Mouse (Mus musculus) frontal cortex, postnatal 36 days (tissue): ENCODE measurements around the gene Fam129b.

Source experiments
- DNase-seq, 2 experiments: peaks; one replicate each; pipeline ENCODE4 v3.0.0; 2022; ENCODE audit warnings: low spot score in 2 of 2

The Fam129b gene

DNA sequence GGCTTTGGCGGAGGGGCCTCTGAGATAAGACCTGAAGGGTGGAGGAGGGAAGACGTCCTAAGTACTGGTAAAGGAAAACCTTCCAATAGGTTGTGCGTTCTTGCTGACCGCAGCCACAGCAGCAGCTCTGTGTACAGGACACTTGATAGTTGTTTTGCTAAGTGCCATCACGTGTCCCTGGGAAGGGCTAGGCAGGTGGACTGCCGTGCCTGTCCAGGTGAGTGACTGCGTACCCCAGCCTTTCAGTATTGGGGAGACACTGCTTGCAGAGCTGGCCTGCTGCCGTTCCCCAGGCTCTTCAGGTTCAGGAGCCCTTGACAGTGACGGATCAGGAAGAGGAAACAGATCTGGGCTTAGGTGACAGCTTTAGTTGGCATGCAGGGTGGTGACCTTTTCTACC, 15.4 kb downstream of the Fam129b start:
- no peak for DNase-seq

DNA sequence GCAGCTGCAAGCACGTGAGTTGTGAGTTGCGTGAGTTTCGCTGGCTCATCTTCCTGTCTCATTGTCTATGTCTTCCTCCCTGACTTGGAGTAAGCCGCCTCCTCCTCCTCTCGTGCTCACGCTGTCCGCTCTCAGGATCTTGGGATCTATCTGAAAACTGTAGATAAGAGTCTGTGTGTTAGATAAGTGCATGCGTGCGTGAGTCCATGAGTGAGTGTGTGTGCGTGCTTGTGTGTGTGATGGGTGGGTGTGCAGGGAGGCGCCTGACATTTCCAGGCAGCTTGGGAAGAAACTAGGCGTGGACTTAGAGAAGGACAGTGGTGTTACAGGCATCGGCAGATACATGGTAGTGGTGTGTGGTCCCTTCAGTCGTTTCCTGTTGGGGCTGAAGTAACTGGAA, 16.6 kb downstream of the Fam129b start:
- DNase-seq = no peak

DNA sequence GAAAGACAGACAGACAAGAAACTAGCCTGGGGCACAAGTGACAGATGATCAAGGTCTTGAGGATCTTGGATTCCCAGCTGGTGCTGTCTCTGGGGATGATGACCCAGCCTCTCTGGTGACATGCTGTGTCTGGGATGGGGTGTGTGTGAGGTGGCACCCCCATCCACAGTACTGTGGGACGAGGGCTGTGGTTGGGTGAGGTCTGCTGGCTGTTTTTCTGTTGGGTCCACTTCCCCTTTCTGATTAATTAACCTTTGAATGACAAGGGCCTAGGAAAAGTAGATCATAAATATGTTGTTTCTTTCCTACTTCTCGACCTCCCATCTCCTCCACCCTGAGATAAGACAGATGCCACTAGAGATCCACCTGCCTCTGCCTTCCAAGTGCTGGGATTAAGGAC, 18.2 kb downstream of the Fam129b start:
- DNase-seq = no peak

DNA sequence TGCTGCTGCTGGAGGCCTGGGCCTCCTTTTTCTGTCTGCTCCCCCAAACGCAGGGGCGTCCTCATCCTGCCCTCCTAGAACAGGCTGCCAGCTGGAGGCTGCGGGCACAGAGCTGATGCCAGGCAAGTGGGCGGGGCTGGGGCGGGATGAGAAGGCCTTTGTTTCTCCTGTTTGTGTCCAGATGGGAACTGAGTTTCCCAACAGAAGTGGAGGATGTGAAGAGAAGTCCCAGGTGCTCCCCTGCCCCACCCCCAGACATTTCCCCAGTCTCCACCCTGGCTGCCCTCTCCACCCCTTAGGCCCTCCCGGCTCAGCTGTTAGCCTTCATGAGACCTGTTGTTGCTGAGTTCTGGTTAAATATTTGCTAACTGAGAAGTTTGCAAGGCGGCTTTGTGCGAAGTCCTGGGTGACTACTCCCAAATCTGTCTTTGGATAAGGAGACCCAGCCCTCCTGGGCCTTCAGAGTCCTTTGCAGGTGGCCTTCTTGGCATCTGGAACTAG, 19.7 kb downstream of the Fam129b start:
- no peak for DNase-seq

DNA sequence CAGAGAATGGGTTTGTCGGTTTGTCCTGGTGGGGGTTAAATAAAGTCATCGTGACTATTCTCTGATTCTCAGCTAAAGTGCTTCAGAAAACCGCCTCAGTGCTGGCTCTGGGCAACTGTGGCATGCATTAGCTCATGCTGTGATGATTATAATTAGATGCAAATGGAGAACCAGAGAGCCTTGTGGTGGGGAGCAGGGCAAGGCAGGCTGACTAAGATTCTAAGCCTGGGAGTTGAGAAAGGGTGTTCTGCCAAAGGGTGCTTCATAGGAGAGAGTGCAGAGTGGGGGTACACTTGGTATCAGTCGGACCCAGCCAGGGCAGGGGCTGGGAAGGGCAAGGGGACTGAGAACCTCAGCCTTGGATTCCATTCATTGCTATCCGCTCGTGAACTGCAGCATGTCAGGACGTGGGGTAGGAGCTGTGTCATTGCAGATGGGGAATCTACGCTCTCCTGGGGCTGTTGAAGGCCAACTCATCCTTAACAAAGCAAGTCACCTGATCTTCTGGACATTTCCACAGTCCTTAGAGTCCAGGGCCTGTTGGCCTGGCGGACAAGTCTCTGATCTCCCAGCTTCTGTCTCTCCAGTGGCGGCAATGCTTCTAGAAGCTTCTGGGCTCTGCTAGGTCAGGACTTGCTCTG, 20.7 kb downstream of the Fam129b start:
- peak in 1 of 2 experiments; percentile 51 for DNase-seq

DNA sequence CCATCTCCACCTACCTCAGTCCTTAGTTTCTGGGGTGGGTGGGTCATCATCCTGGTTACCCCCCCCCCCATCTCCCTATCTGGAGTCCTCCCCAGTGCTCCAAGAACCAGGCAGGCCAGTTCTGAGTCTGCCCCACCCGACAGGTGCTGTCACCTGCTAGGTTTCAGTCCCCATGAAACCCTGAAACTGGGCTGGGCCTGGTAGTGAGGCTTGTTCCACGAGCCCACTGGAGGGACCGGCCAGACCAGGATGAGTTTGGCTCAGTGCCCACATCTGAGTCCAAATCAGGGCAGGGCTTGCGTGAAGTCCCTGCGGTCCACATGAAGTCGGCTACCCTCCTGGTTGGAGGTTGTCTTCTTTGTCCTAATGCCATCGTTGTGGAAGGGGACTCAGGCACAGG, 23.1 kb downstream of the Fam129b start:
- DNase-seq = no peak

DNA sequence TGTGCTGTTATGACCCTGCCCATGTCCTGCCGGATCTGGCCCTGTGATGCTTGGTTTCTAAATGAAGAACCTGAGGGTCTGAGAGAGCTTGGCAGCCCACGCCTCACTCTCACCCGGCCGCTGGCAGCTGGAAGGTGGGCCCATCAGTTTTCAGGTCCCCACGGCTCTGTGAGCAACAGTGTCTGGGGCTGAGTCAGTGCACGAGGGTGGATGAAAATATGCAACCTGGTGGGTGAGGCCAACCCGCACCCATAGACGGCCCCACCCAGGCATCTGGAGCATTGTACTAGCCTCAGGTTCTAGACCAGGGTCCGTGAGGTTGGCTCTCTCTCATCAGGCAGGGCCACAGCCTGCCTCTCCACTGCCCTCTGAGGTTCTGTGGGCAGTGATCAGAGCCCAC, 26.2 kb downstream of the Fam129b start:
- DNase-seq = no peak

DNA sequence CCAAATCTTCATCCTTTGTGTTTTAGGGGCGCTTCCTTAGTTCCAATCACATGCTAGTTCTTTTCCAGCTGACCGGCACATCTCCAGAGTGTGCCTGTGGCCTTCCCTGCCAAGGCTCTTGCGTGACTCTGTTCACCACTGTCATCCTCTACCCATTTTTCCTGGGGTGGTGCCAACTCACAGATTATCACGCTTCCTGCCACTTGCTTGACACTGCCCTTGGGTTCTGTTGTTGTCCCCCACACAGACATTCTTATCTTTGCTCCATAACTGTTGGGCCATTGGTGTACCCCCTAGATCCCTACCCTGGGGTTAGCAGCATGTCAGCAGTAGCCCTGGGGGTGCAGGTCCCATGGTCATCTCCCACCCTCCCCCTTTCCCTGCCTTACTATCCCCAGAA, 27.6 kb downstream of the Fam129b start:
- no peak for DNase-seq

DNA sequence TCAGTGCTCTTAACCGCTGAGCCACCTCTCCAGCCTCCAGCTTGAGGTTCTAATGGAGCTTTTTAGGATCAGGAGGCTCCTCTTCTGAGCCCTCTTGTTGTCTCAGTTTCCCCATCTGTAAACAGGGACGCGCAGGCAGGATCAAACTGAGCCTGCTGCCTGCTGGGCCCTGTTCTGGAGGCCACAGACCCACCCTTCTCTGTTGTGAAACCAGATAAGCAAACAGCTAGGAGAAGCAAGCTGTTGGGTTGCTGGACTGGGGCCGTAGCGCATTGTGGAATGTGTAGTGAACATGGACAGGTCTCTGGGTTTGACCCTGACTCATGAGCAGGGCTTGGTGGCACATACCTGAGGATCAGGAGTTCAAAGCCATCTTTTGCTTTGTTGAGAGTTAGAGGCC, 28.7 kb downstream of the Fam129b start:
- DNase-seq = no peak

DNA sequence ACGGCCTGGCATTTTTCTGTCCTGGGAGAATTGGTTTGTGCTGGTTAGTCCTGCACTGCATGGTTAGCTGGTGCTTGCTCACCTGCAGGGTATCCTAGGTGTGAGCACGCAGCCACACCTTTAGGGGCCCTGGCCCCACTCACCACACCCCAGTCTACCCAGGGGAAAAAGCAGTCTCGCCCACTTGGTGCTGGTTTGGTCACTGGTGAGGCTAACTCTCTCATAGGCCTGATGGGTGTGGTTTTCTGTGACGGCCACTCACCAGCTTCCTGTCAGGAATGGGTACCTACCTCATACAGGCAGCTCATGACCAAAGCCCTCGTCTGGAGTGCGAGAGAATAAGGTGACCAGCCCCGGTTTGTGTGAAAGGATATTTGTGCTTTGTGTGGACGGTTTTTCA, 29.4 kb downstream of the Fam129b start:
- no peak for DNase-seq

DNA sequence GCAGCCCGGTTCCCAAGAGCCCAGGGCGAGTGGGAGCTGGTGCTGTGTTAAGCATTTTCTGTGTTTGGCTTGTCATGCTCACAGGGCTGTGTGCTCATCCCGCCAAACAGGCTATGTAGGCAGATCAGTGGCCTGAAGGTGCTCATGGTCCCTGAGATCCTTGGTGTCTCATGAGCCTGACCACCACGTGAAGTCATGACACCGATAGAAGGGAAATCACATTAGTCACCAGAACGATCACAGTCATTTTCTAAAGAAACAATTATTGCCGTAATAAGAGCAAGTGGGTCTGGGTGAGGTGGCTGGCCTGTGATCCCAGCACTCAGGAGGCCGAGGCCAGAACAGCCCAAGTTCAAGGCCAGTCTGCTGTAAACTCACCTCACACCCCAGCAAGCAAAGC, 31.5 kb downstream of the Fam129b start:
- DNase-seq = no peak

DNA sequence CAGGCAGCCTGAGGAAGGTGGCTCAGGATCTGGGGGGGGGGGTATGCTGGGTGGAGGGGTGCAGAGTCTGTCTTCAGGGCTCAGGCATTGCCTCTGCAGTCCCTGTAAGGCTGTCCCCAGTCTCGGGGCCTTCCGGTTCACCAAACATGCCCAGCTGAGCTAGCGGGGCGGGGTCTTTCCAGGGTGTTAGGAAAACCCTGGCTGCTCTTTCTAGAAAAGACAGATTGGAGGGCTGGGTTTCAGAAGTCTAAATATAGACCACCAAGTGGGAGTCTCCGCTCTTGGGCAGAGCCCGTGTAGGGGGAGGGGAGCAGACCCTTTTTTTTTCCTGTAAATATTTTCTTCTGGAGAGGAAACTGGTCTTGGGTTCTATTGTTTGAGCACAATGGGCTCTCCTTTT, 32.4 kb downstream of the Fam129b start:
- DNase-seq = no peak

DNA sequence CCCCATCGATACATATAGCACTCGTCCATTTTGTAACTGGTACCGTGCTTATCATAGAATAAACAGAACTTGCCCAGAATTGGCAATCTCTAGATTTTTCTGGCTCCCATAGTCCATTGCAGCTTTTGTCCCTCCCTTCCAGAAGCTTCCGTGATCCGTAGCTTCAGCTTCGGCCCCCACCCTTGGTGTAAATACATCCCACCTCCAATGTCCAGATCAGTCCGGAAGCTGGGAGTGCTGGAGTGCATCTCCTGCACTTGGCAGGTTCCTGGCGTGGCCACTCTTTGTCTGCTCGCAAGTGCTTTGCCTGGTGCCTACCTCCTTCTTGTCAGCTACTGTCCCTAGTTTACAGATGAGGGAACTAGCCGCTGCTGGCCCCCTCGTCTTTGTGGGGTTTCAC, 32.9 kb downstream of the Fam129b start:
- no peak for DNase-seq

DNA sequence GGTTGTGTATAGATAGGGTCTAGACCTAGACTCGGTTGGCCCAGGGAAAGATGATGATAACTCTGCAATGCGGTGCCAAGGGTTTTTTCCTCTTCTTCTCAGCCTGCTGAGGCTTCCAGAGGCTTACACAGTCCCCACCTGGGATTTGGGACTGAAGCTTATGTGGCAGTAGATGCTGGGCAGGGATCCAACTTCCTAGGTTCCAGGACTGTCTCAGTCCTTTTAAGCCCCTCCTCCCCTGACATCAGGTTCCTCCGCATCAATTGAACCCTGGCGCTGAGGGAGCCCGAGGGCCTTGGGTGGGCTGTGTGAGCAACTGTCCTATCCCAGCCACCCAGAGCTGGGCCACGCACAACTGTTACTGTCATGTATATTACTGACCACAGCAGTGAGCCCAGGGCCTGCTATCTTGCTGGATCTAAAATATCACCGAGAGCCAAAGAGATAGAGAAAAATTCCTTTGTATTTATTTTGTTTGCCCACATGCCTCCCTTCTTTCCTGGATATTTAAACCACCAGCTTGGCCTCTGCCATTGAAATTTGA, 35.8 kb downstream of the Fam129b start:
- no peak for DNase-seq

DNA sequence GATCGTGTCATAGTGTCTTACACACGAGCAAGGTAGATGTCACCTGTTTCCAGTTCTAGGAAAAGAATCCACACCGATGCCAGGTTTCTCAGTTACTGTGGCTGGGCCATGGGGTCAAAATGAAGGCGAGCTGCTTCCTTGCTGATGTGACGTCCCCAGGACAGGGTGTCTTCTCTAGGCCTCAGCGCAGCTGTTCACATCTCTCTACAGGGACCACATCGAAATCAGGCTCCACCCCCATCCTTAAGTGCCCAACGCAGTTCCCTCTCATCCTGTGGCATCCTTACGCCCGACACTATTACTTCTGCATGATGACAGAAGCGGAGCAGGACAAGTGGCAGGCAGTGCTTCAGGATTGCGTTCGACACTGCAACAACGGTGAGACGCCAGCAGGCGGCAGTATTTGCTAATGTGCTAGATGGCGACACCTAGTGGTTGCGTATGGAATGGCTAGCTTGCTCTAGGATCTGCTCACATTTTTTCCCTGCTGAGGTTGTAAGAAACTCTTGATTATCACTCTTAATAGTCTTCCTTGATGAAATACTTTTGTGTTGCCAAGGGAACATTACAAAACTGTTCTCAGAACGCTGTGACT, 36.4 kb downstream of the Fam129b start:
- peak; percentile 84 to 91 for DNase-seq

DNA sequence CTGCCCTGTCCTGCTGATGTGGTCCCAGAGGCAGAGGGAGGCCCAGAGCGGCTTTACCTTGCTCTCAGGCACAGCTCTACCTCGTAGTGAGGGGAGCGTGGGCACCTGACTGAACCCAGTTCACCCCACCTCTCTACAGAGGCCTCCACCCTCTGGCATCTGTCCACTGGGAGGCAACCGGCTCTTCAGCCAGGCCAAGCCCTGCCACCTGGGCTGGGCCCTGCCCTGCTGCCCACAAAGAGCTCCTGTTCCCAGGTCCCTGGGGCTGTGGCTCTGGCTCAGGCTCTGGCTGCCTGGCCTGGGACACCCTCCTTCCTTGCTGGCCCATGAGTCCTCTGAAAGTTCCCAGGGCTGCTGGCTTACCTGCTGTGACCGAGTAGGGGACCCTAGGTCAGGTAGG, 38.4 kb downstream of the Fam129b start:
- no peak for DNase-seq

DNA sequence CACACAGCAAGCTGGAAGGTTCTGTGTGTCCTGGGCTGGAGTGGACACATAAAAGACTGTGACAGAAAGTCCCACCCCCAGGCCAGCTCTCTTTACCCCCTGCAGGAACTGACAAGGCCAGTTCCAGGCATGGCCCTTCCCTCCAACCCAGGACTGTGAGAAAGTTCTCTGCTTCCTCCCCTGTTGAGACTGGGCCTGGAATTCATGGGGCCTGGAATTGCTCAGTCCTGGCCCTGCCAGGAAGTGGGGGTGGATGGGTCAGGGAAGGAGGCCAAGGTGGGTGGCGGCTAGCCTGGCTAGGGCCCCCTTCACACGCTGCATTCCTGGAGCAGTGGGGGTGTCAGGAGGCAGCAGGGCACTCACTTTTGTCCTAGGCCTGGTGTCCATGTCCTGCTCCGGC, 39.0 kb downstream of the Fam129b start:
- no peak for DNase-seq

DNA sequence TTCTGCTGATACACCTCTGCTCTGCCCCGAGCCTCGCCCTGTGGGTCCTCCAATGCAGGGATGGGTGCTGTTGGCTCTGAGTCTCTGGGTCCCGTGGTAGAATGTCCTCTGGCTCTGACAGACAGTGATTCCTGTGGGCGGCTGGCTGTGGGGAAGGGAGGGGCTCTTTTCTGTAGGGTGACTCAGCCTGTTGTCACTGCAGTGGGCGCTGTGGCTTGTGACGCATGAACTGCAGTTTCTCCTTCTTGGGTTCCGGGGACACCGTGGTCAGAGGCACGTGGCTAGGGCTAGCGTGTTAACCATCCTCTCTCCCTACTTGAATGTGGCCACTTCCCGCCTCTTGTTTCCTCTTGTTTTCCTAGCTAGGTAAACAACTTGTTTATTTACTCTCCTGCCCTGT, 41.6 kb downstream of the Fam129b start:
- DNase-seq = peak; percentile 76 to 81

DNA sequence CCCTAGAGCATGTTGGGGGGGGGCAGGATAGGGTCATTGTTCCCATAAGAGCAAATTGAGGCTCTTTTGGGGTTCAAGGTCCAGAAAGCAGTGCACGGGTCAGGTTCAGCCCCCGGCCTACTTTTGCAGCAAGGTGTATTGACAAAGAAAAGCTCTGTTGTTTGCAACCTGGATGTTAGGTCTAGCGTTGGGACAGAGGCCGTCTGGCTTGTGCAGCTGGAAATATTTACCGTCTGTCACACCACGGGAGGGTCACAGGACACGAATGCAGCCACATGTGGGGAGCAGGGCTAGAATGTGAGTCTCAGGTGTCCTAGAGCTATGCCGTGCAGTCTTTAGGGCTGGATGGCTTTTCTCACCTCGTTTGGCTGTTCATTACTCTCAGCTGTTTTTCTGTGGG, 42.5 kb downstream of the Fam129b start:
- no peak for DNase-seq

DNA sequence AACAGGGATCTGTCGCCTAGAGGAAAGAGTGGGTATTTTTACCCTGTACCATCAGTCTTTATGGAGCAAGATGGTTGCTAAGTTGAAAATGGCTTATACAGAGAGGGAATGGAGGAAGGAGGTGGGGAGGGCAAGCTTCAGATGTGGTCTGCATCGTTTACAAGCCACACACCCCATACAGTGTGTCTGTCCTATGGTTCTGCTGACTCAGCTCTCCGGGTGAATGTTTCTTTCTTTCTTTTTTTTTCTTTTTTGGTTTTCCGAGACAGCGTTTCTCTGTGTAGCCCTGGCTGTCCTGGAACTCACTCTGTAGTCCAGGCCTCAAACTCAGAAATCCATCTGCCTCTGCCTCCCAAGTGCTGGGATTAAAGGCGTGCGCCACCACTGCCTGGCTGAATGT, 45.3 kb downstream of the Fam129b start:
- no peak for DNase-seq

DNA sequence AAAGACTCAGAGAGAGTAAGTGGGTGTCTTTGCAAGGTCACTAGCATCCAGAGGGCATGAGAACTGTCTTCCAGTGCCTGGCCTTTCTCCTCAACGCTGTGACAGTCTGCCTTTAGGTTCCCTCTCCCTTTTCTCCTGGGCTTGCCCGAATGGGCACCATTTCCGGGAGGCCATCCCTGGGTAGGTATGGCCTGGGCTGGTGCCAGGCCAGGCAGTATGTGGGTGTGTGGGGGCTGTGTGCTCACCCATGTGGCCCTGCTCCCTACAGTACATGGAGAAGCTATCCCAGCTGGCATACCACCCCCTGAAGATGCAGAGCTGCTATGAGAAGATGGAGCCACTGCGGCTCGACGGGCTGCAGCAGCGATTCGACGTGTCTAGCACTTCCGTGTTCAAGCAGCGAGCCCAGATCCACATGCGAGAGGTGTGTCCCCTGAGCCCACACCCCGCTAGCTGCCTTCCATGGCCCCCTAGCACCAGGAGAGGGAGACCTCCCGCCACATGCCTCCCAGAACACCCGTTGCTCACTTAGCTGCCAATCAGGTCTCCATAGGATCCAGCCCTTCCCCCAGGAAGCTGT, 46.0 kb downstream of the Fam129b start:
- DNase-seq = no peak

DNA sequence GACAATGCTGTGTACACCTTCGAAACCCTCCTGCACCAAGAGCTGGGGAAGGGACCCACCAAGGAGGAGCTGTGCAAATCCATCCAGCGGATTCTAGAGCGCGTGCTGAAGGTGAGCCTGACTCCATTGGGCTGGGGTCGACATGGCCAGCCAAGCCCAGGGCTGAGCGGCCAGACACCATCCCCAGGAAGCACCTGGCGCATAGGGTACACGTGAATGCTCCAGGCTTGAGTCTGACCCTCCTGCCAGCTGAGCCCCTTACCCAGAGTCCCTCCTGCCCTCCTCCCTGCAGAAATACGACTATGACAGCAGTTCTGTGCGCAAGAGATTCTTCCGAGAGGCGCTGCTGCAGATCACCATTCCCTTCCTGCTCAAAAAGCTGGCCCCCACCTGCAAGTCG, 46.6 kb downstream of the Fam129b start:
- DNase-seq = no peak

DNA sequence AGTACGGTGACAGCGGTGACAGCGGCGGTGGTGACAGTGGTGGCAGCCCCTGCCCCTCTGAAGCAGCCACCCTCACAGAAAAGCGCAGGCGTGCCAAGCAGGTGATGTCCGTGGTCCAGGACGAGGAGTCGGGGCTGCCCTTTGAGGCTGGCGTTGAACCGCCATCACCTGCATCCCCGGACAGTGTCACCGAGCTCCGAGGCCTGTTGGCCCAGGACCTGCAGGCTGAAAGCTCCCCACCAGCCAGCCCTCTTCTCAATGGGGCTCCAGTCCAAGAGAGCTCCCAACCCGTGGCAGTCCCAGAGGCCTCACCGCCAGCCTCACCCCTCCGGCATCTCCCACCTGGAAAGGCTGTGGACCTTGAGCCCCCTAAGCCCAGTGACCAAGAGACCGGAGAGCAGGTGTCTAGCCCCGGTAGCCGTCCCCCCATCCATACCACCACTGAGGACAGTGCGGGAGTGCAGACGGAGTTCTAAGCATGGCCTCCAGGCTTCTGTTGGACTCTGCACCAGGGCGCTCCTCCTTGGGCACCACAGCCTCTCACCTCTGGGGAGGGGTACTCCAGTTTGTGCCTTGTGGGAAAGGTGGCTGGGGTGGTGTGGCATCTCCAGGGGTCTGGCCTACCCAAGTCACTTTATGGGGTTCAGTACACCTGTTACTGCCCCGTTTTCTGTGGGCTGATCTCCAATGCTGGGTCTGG, 47.8 kb downstream of the Fam129b start:
- no peak for DNase-seq
